Mouse (Mus musculus) kidney, adult 2 months (tissue): ENCODE results near the gene Gdf3. TPM values are rescaled to one million over a fixed set of nuclear protein-coding genes. Genes with fewer than 3 reads are reported as not detected.

Experiments
- DNase-seq: peaks from one replicate; pipeline ENCODE4 v3.0.0; 2021
- H3K27ac ChIP-seq: fragments of 200-500 bp; 2 replicates; pipeline ENCODE4 v1.5.1; 2012; ENCODE audit warnings: low read depth, low read length, control low read depth, inconsistent platforms; ENCODE audit not compliant: insufficient read depth
- H3K27me3 ChIP-seq: fragments of 200-500 bp; replicated peaks from 2 replicates; pipeline ENCODE4 v1.6.1; 2012; ENCODE audit warnings: mild to moderate bottlenecking, moderate library complexity, low read length, inconsistent platforms; ENCODE audit not compliant: control insufficient read depth, insufficient read depth
- H3K36me3 ChIP-seq: fragments of 200-500 bp; 2 replicates; pipeline ENCODE4 v1.6.1; 2012; ENCODE audit warnings: mild to moderate bottlenecking, moderate library complexity, low read length, inconsistent platforms; ENCODE audit not compliant: control insufficient read depth, insufficient read depth
- H3K4me1 ChIP-seq: fragments of 200-500 bp; 2 replicates; pipeline ENCODE4 v1.6.1; 2011; ENCODE audit warnings: low read length; ENCODE audit not compliant: control insufficient read depth, insufficient read depth
- H3K4me3 ChIP-seq: fragments of 200-500 bp; 2 replicates; pipeline ENCODE4 v1.5.1; 2011; ENCODE audit warnings: mild to moderate bottlenecking, low read depth, low read length, control low read depth; ENCODE audit not compliant: insufficient read depth
- CTCF ChIP-seq: fragments of 200-500 bp; conservative IDR thresholded peaks from 2 replicates; pipeline ENCODE4 v1.5.1; 2011; ENCODE audit warnings: low read depth, mild to moderate bottlenecking, control low read depth, low read length, moderate library complexity, mixed read lengths; ENCODE audit not compliant: insufficient read depth, insufficient read length
- POLR2A ChIP-seq: fragments of 200-500 bp; IDR thresholded peaks from one replicate; pipeline ENCODE4 v1.6.1; 2011; ENCODE audit warnings: low read depth, low read length, control low read depth
- WGBS: fragments of 180-500 bp; shearing (Covaris S2); methylation state at CpG from one replicate; pipeline ENCODE4 v1.1.7; 2018; 5-methylcytosine and 5-hydroxymethylcytosine counted together
- polyA plus RNA-seq: library from polyadenylated mRNA; depleted of rRNA; stranded (reverse); fragments of >200 nt; gene quantifications from 2 replicates; pipeline ENCODE4 v1.2.3, GENCODE M21; 2012

Gdf3 gene
- polyA plus RNA-seq, 1 experiment: not detected

DNA sequence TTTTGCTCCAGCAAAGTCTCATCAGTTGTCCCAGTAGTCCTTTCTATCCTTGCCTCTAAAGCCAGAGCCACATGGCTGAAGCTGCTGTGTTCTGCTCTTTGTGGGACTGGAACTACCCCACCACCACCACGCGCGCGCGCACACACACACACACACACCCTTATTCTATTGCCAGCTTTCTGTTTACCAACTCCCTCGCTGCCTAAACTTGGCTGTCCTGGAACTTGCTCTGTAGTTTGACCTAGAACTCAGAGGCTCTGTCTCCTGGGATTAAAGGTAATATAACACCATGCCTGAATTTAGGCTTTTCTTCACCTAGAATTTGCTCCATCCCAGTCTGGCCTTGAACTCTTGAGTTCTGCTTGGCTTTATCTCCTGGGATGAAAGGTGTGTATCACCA, 11.2 kb upstream of the Gdf3 start:
- WGBS: 86% methylated on average over 6 of the region's 6 CpGs
- H3K4me3 ChIP-seq: no peak overlapping the region
- H3K4me1 ChIP-seq: peaks cover 2% of the 10 kb centered on the region; the same call in 1 of the 2 replicates
- no peak for DNase-seq
- H3K36me3 ChIP-seq: no peaks in the 10 kb centered on the region
- H3K27ac ChIP-seq: no peak overlapping the region
- no peaks in the 10 kb centered on the region for H3K27me3 ChIP-seq
- TF ChIP-seq POLR2A (no peak), CTCF (no peak)

DNA sequence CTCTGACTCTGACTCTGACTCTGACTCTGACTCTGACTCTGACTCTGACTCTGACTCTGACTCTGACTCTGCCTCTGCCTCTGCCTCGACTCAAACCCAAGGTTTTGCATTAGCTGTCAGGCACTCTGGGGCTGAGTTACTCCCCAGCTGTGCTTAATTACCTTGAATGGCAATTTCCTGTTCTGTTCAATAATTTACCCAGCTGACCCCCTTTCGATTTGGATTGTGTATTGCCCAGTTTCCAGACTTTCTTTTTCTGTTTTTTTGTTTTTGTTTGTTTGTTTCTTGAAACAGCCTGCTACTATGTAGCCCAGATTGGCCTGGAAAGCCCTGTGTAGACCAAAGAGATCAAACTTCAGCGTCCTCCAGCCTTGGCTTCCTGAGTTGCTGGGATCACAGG, 6.1 kb upstream of the Gdf3 start:
- Histone ChIP-seq H3K27ac (no peak overlapping the region), H3K4me1 (peaks cover 2% of the 10 kb centered on the region; the same call in 1 of the 2 replicates), H3K4me3 (no peak overlapping the region), H3K27me3 (no peaks in the 10 kb centered on the region), H3K36me3 (no peaks in the 10 kb centered on the region)
- no peak for TF ChIP-seq CTCF
- no peak for TF ChIP-seq POLR2A
- WGBS: 40% methylated on average over 3 of the region's 3 CpGs
- peak; percentile 53 for DNase-seq

DNA sequence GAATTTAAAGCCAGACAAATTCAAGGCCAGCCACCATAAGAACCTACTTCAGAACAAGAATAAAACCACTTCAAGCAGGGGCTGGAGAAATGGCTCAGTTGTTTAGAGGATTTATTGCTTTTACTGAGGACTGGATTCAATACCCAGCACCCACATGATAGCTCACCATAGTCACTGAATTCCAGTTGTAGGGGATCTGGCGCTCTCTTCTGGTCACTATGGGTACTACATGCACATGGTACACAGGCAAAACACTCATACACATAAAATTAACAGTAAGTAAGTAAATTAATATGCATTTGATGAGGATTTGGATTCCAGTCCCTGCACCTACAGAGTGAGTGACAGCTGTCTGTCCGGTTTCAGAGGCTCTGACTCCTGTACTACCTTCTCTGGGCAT, 4.2 kb upstream of the Gdf3 start:
- no peaks in the 10 kb centered on the region for H3K36me3 ChIP-seq
- H3K27me3 ChIP-seq: no peaks in the 10 kb centered on the region
- H3K4me1 ChIP-seq: peaks cover 2% of the 10 kb centered on the region; the same call in 1 of the 2 replicates
- no peak for DNase-seq
- no peak overlapping the region for H3K4me3 ChIP-seq
- TF ChIP-seq POLR2A (no peak), CTCF (peak; percentile 32; the same call in 1 of the 2 replicates)
- 66% methylated on average over 2 of the region's 2 CpGs for WGBS
- H3K27ac ChIP-seq: no peak overlapping the region

DNA sequence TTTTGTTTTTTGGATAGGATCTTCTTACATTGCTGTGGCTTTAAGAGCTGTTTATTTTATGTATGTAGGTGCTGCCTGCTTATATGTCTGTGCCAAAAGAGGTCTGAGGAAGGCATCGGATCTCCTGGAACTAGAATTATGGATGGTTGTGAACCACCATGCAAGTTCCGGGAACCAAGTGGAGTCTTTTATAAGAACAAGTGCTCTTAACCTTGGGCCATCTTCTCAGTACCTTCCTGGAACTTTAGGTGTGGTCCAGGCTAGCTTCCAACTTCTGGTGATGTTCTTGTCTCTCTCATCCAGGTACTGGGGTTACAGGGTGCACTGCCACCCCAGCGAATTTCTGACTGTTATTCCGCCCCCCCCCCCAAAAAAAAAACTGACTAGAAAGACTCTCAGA, 2.5 kb upstream of the Gdf3 start:
- Histone ChIP-seq H3K4me3 (no peak overlapping the region), H3K27me3 (no peaks in the 10 kb centered on the region), H3K4me1 (peaks cover 2% of the 10 kb centered on the region; the same call in 1 of the 2 replicates), H3K27ac (no peak overlapping the region), H3K36me3 (no peaks in the 10 kb centered on the region)
- 70% methylated on average over 4 of the region's 4 CpGs for WGBS
- DNase-seq: no peak
- TF ChIP-seq CTCF (no peak), POLR2A (no peak)

DNA sequence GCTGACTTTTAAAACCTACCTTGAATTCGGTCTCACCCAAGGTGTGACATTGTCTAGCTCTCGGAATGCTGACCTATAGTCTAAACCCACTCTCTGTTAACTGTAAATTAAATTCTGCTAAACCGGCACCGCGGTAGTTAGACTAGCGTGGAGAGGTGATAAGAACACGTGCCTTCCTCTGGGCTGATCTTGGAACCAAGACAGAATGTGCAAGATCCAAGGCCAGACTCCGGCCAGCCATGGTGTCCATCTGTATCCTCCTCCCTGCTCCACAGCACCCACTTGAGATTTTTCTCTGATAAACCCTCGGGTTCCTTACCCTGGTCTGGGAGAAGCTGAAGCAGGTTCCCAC, 534 bp downstream of the Gdf3 start:
- WGBS: 69% methylated on average over 9 of the region's 9 CpGs
- DNase-seq: no peak
- no peaks in the 10 kb centered on the region for H3K27me3 ChIP-seq
- no peaks in the 10 kb centered on the region for H3K4me1 ChIP-seq
- H3K27ac ChIP-seq: no peak overlapping the region
- no peaks in the 10 kb centered on the region for H3K36me3 ChIP-seq
- no peak overlapping the region for H3K4me3 ChIP-seq
- TF ChIP-seq POLR2A (no peak), CTCF (no peak)

DNA sequence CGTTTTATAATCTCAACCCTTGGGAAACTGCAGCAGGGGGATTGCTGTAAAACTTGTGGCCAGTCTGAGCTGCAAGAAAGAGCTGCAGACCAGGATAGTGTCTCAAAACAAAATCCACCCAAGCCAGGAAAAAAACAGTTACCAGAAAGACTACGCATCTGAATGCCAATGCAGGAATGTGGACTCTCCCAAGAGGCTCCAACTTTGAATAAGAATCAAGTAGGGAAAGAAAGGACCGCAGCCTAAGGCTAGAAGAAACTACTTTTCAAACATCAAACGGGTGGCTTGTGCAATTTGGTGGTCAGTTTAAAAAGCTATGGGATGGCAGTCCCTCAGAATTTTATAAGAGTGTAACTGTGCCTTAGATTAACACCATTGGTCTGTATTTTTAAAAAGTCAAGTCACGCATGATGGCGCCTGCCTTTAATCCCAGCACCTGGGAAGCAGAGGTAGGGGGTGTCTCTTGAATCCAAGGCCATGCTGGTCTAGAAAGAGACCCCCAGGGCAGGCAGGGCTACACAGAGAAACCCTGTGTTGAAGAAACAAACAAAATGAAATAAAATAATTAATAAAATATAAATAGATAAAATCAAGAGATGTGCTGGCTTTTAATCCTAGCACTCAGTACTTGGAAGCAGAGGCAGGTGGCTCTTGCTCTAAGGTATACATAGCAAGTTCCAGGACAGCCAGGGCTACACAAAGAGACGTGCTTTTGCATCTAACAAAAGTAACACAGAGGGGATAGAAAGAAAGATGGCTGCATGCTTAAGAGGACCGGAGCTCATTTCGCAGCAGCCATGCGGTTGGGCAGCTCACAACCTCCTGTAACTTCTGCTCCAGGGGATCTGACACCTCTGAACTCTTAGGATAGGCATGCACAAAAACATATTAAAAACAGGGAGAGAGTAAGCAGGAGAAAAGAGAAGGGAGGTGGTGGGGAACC, 1.2 kb downstream of the Gdf3 start:
- DNase-seq: no peak
- no peak for TF ChIP-seq POLR2A
- no peak for TF ChIP-seq CTCF
- no peaks in the 10 kb centered on the region for H3K27me3 ChIP-seq
- no peaks in the 10 kb centered on the region for H3K4me1 ChIP-seq
- WGBS: 84% methylated on average over 10 of the region's 10 CpGs
- no peak overlapping the region for H3K4me3 ChIP-seq
- H3K27ac ChIP-seq: no peak overlapping the region
- H3K36me3 ChIP-seq: no peaks in the 10 kb centered on the region

DNA sequence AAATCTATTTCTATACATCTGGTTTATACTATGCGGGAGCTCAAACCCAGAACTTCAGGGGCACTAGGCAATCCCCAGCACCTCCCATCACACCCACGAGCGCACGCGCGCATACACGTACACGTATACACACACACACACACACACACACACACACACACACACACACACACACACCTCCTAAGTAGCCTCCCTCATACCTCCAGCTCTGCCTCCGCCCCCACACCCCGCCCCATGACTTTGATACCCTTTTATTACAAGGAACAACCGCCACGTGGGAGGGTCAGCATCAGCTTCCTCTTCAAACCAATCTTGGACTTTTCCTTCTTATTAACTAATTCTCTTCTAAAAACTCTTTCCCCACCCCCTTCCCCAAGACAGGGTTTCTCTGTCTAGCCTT, 2.2 kb downstream of the Gdf3 start:
- DNase-seq: no peak
- Histone ChIP-seq H3K36me3 (no peaks in the 10 kb centered on the region), H3K4me3 (no peak overlapping the region), H3K27ac (no peak overlapping the region), H3K4me1 (no peaks in the 10 kb centered on the region), H3K27me3 (no peaks in the 10 kb centered on the region)
- TF ChIP-seq POLR2A (no peak), CTCF (no peak)
- WGBS: 91% methylated on average over 12 of the region's 12 CpGs
